Mouse (Mus musculus) limb, embryonic 11.5 days (tissue): ENCODE measurements around the gene Adh6b. TPM values are rescaled to one million over a fixed set of nuclear protein-coding genes. Genes with fewer than 3 reads are reported as not detected.

Experiments
- ATAC-seq: fragments of 200-750 bp; cut with Nextera tagmentation; 2 replicates; pipeline ENCODE4 v1.8.0; 2017; ENCODE audit warnings: low read depth; ENCODE audit not compliant: insufficient number of reproducible peaks, low FRiP score, low TSS enrichment
- DNase-seq: peaks from one replicate; pipeline ENCODE4 v3.0.0-alpha.2; 2015; ENCODE audit warnings: low spot score
- H3K27ac ChIP-seq: fragments of 300-500 bp; sonication (generic); replicated peaks from 2 replicates; pipeline ENCODE4 v1.5.1; 2014; ENCODE audit warnings: low read depth, mild to moderate bottlenecking, low read length
- H3K27me3 ChIP-seq: fragments of 300-500 bp; sonication (generic); 2 replicates; pipeline ENCODE4 v1.6.1; 2014; ENCODE audit warnings: mild to moderate bottlenecking, low read length, mixed read lengths; ENCODE audit not compliant: control insufficient read depth, insufficient read depth
- H3K36me3 ChIP-seq: fragments of 300-500 bp; sonication (generic); 2 replicates; pipeline ENCODE4 v1.6.1; 2014; ENCODE audit warnings: mild to moderate bottlenecking, low read length, moderate library complexity, mixed read lengths; ENCODE audit not compliant: control insufficient read depth, insufficient read depth
- H3K4me1 ChIP-seq: fragments of 300-500 bp; sonication (generic); 2 replicates; pipeline ENCODE4 v1.6.1; 2014; ENCODE audit warnings: low read length, mixed read lengths; ENCODE audit not compliant: control insufficient read depth, insufficient read depth
- H3K4me2 ChIP-seq: fragments of 300-500 bp; sonication (generic); 2 replicates; pipeline ENCODE4 v1.6.1; 2014; ENCODE audit warnings: low read depth, mild to moderate bottlenecking, moderate library complexity; ENCODE audit not compliant: severe bottlenecking
- H3K4me3 ChIP-seq: fragments of 300-500 bp; sonication (generic); 2 replicates; pipeline ENCODE4 v1.5.1; 2014; ENCODE audit warnings: low read depth, low read length
- H3K9ac ChIP-seq: fragments of 300-500 bp; sonication (generic); 2 replicates; pipeline ENCODE4 v1.6.1; 2014; ENCODE audit warnings: mild to moderate bottlenecking, low read length
- H3K9me3 ChIP-seq: fragments of 300-500 bp; sonication (generic); 2 replicates; pipeline ENCODE4 v1.6.1; 2016; ENCODE audit warnings: low read length; ENCODE audit not compliant: control insufficient read depth
- WGBS: fragments of 180-500 bp; shearing (Covaris S2); extraction: QIAGEN DNeasy Blood & Tissue Kit; methylation state at CpG from one replicate; pipeline ENCODE4 v1.1.7; 2014; 5-methylcytosine and 5-hydroxymethylcytosine counted together
- polyA plus RNA-seq: library from polyadenylated mRNA; unstranded; fragments of >200 nt; fragmentation: Nextera tagmentation; extraction: Ambion mirVana; gene quantifications from 2 replicates; pipeline ENCODE4 v1.2.1, GENCODE M21; 2014

Adh6b gene
- polyA plus RNA-seq, 1 experiment from 2014 or later: 0.45 TPM

DNA sequence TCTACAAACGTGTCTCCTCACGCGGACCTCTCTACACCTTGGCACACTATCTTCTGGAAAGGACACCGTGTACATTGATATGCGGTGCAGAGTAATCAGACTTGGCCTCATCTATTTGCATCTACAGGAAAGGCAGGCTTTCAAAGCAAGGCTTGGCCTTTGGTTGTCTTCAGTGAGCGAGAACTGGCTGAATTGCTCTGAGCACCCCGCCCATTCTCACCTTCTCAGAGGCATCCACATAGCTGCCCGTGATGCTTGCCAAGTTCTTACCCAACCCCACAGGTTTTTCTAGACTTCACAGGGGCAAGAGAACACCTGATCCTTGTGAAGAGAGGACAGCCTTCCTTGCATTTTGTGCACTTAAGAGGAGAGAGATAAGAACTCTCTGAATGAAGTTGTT lies 31.7 kb upstream of the Adh6b start:
- WGBS: 85% methylated on average over 8 of the region's 8 CpGs

DNA sequence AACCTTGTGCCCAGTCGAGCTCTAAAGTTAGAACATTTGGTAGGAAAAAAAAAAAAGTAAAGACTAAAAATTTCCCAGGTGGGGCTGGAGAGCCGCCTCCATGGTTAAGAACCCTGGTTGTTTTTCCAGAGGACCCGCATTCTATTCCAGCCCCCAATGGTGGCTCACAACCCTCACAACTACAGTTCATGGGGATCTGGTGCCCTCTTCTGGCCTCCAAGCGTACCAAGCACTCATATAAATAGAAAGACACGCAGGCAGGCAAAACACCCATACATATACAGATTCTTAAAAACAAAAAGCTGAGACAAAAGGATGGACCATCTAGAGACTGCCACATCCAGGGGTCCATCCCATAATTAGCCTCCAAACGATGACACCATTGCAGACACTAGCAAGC lies 30.6 kb upstream of the Adh6b start:
- H3K36me3 ChIP-seq: no peaks in the 10 kb centered on the region
- ATAC-seq (no peak), DNase-seq (no peak)
- H3K27ac ChIP-seq: no peak overlapping the region
- H3K4me2 ChIP-seq: no peak overlapping the region
- no peak overlapping the region for H3K9ac ChIP-seq
- H3K9me3 ChIP-seq: no peaks in the 10 kb centered on the region
- no peaks in the 10 kb centered on the region for H3K4me1 ChIP-seq
- no peaks in the 10 kb centered on the region for H3K27me3 ChIP-seq
- WGBS: 90% methylated on average over 6 of the region's 6 CpGs
- H3K4me3 ChIP-seq: no peak overlapping the region

More for the DNA sequence above, 31.7 kb upstream of the Adh6b start:
- H3K4me2 ChIP-seq: no peak overlapping the region
- no peak for DNase-seq
- no peak overlapping the region for H3K27ac ChIP-seq
- H3K9me3 ChIP-seq: no peaks in the 10 kb centered on the region
- no peaks in the 10 kb centered on the region for H3K27me3 ChIP-seq
- no peaks in the 10 kb centered on the region for H3K36me3 ChIP-seq
- no peak for ATAC-seq
- H3K9ac ChIP-seq: no peak overlapping the region
- no peaks in the 10 kb centered on the region for H3K4me1 ChIP-seq
- no peak overlapping the region for H3K4me3 ChIP-seq

- H3K27me3 ChIP-seq: no peaks in the 10 kb centered on the region
- H3K9me3 ChIP-seq: no peaks in the 10 kb centered on the region
- no peaks in the 10 kb centered on the region for H3K4me1 ChIP-seq
- no peak for ATAC-seq
- no peak within 1 kb of the TSS for H3K4me3 ChIP-seq
- no peaks in the 10 kb centered on the region for H3K36me3 ChIP-seq
- H3K27ac ChIP-seq: no peak within 1 kb of the TSS
- 87% methylated on average over 5 of the region's 5 CpGs for whole genome bisulfite sequencing
- DNase-seq: no peak
- H3K9ac ChIP-seq: no peak within 1 kb of the TSS
- H3K4me2 ChIP-seq: no peak within 1 kb of the TSS
Observed at GRCm38 (mm10) chr3:138312965-138313364, 28.6 kb upstream of the Adh6b start, which contains the start of gene Adh6a. Gene Adh6a (plus strand): TSS chr3:138313286.

GRCm38 (mm10) chr3:138316908-138317472 lies 24.6 kb upstream of the Adh6b start:
- Histone ChIP-seq H3K9me3 (no peaks in the 10 kb centered on the region), H3K27me3 (no peaks in the 10 kb centered on the region), H3K36me3 (no peaks in the 10 kb centered on the region), H3K27ac (no peak overlapping the region), H3K4me1 (no peaks in the 10 kb centered on the region), H3K9ac (no peak overlapping the region), H3K4me3 (no peak overlapping the region), H3K4me2 (no peak overlapping the region)
- no peak for DNase-seq
- WGBS: 85% methylated on average over 2 of the region's 2 CpGs
- ATAC-seq: no peak

DNA sequence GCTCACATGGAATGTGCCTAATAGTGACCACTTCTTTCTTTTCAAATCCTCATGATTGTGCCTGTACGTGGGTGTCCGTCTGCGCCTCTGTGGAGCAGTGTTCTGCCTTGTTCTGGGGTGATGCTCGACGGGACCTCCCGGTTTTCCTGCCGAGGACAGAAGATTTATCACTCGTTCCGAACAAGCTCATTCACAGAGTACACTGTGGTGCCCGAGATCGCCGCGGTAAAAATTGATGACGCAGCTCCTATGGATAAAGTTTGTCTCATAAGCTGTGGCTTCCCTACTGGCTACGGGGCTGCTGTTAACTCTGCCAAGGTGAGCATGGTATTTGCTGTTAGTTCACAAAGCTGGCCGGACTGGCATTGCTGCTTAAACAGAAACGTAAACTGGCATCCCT lies 16.6 kb upstream of the Adh6b start:
- ATAC-seq (no peak), DNase-seq (no peak)
- Histone ChIP-seq H3K4me3 (no peak overlapping the region), H3K27ac (no peak overlapping the region), H3K36me3 (no peaks in the 10 kb centered on the region), H3K27me3 (no peaks in the 10 kb centered on the region), H3K4me2 (no peak overlapping the region), H3K4me1 (no peaks in the 10 kb centered on the region), H3K9me3 (no peaks in the 10 kb centered on the region), H3K9ac (no peak overlapping the region)
- WGBS: 91% methylated on average over 17 of the region's 17 CpGs

DNA sequence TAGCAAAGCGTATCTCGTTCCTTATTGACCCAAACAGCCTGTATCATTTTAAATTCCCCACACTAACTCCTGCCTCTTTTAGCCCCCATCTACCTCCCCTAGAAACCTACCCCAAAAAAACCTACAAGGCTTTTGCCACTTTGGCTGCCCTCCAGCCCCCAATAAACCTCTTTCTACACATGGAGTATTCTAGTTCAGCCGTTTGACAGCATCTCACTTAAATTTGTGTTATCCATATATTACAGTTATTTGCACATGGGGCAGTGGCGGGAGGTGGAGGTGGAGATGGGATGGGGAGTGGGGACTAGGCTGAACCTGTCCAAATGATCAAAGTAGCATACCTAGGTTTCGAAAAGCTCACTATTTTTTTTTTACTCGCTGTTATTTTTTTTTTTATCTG lies 16.1 kb upstream of the Adh6b start:
- DNase-seq (no peak), ATAC-seq (no peak)
- Histone ChIP-seq H3K27ac (no peak overlapping the region), H3K9ac (no peak overlapping the region), H3K4me1 (no peaks in the 10 kb centered on the region), H3K27me3 (no peaks in the 10 kb centered on the region), H3K9me3 (no peaks in the 10 kb centered on the region), H3K36me3 (no peaks in the 10 kb centered on the region), H3K4me3 (no peak overlapping the region), H3K4me2 (no peak overlapping the region)
- 90% methylated on average over 6 of the region's 6 CpGs for WGBS

GRCm38 (mm10) chr3:138333910-138334309 lies 7.7 kb upstream of the Adh6b start:
- Histone ChIP-seq H3K36me3 (no peaks in the 10 kb centered on the region), H3K9ac (no peak overlapping the region), H3K9me3 (no peaks in the 10 kb centered on the region), H3K27ac (no peak overlapping the region), H3K4me3 (no peak overlapping the region), H3K27me3 (no peaks in the 10 kb centered on the region), H3K4me1 (no peaks in the 10 kb centered on the region), H3K4me2 (no peak overlapping the region)
- WGBS: 86% methylated on average over 8 of the region's 8 CpGs
- ATAC-seq: no peak
- DNase-seq: no peak

GRCm38 (mm10) chr3:138334320-138334719 lies 7.3 kb upstream of the Adh6b start:
- H3K4me3 ChIP-seq: no peak overlapping the region
- no peaks in the 10 kb centered on the region for H3K36me3 ChIP-seq
- H3K27me3 ChIP-seq: no peaks in the 10 kb centered on the region
- H3K4me2 ChIP-seq: no peak overlapping the region
- H3K27ac ChIP-seq: no peak overlapping the region
- no peak for ATAC-seq
- H3K9me3 ChIP-seq: no peaks in the 10 kb centered on the region
- DNase-seq: no peak
- 60% methylated on average over 4 of the region's 4 CpGs for WGBS
- no peaks in the 10 kb centered on the region for H3K4me1 ChIP-seq
- no peak overlapping the region for H3K9ac ChIP-seq

DNA sequence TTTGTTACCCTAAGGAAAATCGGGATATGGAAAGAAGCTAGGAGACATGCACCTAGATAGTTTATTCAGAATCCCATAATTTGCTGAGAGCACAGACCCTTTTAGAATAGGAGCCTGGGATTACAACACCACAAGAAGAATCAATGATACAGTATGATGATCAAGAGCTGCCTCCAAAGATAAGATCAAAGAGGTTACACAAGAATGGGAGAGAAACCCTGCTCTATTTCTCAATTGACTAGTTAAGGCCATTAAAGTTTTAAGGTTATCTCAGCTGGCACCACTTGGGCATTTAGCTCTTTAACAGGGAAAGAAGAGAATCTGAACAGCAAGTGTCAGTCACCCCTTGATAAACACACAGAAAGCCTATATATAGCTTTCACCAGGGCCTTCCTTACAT lies 6.0 kb upstream of the Adh6b start:
- H3K27me3 ChIP-seq: no peaks in the 10 kb centered on the region

More for the DNA sequence above, 6.0 kb upstream of the Adh6b start:
- no peak overlapping the region for H3K9ac ChIP-seq
- H3K4me1 ChIP-seq: no peaks in the 10 kb centered on the region
- no peak overlapping the region for H3K4me3 ChIP-seq
- H3K36me3 ChIP-seq: no peaks in the 10 kb centered on the region
- no peak for ATAC-seq
- no peaks in the 10 kb centered on the region for H3K9me3 ChIP-seq
- no peak for DNase-seq
- no peak overlapping the region for H3K27ac ChIP-seq
- H3K4me2 ChIP-seq: no peak overlapping the region
- 97% methylated on average over 1 of the region's 1 CpGs for WGBS
